Mouse (Mus musculus) lung, postnatal 0 days (tissue): Measurements from ENCODE around the gene Hist1h2bk. TPM values are rescaled to one million over a fixed set of nuclear protein-coding genes. Genes with fewer than 3 reads are reported as not detected.
A peak's percentile ranks its signal among the peaks of the same experiment; 100 is the strongest.

Source experiments
- ATAC-seq: fragments of 200-750 bp; cut with Nextera tagmentation; 2 replicates; pipeline ENCODE4 v1.8.0; 2017; ENCODE audit warnings: moderate library complexity
- DNase-seq: peaks from one replicate; pipeline ENCODE4 v3.0.0-alpha.2; 2016; ENCODE audit warnings: low spot score
- H3K27ac ChIP-seq: fragments of 300-500 bp; sonication (generic); 2 replicates; pipeline ENCODE4 v1.5.1; 2014; ENCODE audit warnings: antibody characterized with exemption, mild to moderate bottlenecking, low read length, mixed read lengths
- H3K27me3 ChIP-seq: fragments of 300-500 bp; sonication (generic); replicated peaks from 2 replicates; pipeline ENCODE4 v1.6.1; 2014; ENCODE audit warnings: low read length, mixed read lengths; ENCODE audit not compliant: insufficient read depth
- H3K36me3 ChIP-seq: fragments of 300-500 bp; sonication (generic); 2 replicates; pipeline ENCODE4 v1.6.1; 2014; ENCODE audit warnings: low read length, mixed read lengths; ENCODE audit not compliant: insufficient read depth
- H3K4me1 ChIP-seq: fragments of 300-500 bp; sonication (generic); 2 replicates; pipeline ENCODE4 v1.6.1; 2014; ENCODE audit warnings: antibody characterized with exemption, low read depth, low read length, mixed read lengths; ENCODE audit not compliant: insufficient read depth
- H3K4me2 ChIP-seq: fragments of 300-500 bp; sonication (generic); replicated peaks from 2 replicates; pipeline ENCODE4 v1.6.1; 2014; ENCODE audit warnings: low read depth, mild to moderate bottlenecking, low read length, moderate library complexity, mixed read lengths
- H3K4me3 ChIP-seq: fragments of 300-500 bp; sonication (generic); 2 replicates; pipeline ENCODE4 v1.5.1; 2014; ENCODE audit warnings: low read depth, low read length
- H3K9ac ChIP-seq: fragments of 300-500 bp; sonication (generic); replicated peaks from 2 replicates; pipeline ENCODE4 v1.6.1; 2014; ENCODE audit warnings: low read depth, mild to moderate bottlenecking
- H3K9me3 ChIP-seq: fragments of 300-500 bp; sonication (generic); 2 replicates; pipeline ENCODE4 v1.6.1; 2016; ENCODE audit warnings: low read length, mixed read lengths
- CTCF ChIP-seq: IDR thresholded peaks from 2 replicates; pipeline ENCODE4 v1.5.1; 2016; ENCODE audit warnings: antibody characterized with exemption, mild to moderate bottlenecking
- EP300 ChIP-seq: IDR thresholded peaks from 2 replicates; pipeline ENCODE4 v1.6.1; 2016; ENCODE audit warnings: antibody characterized with exemption, mild to moderate bottlenecking, control low read depth
- WGBS: fragments of 180-500 bp; shearing (Covaris S2); extraction: QIAGEN DNeasy Blood & Tissue Kit; methylation state at CpG from one replicate; pipeline ENCODE4 v1.1.7; 2014; 5-methylcytosine and 5-hydroxymethylcytosine counted together
- polyA plus RNA-seq: library from polyadenylated mRNA; unstranded; fragments of >200 nt; fragmentation: Nextera tagmentation; extraction: Ambion mirVana; gene quantifications from 2 replicates; pipeline ENCODE4 v1.2.1, GENCODE M21; 2015

Gene Hist1h2bk
- polyA plus RNA-seq, 1 experiment from 2014 or later, result 0.45 TPM

GRCm38 (mm10) chr13:22001346-22001745, 34.3 kb upstream of the Hist1h2bk start:
- no peaks in the 10 kb centered on the region for H3K4me1 ChIP-seq
- no peak overlapping the region for H3K27ac ChIP-seq
- DNase-seq (no peak), ATAC-seq (no peak)
- no peak overlapping the region for H3K4me3 ChIP-seq
- no peak overlapping the region for H3K4me2 ChIP-seq
- H3K9ac ChIP-seq, result no peak overlapping the region
- H3K36me3 ChIP-seq, result no peaks in the 10 kb centered on the region
- WGBS, result 59% methylated on average over 2 of the region's 2 CpGs
- no peak for TF ChIP-seq EP300
- no peak for TF ChIP-seq CTCF
- H3K27me3 ChIP-seq, result peaks cover 57% of the 10 kb centered on the region
- H3K9me3 ChIP-seq, result no peaks in the 10 kb centered on the region

DNA sequence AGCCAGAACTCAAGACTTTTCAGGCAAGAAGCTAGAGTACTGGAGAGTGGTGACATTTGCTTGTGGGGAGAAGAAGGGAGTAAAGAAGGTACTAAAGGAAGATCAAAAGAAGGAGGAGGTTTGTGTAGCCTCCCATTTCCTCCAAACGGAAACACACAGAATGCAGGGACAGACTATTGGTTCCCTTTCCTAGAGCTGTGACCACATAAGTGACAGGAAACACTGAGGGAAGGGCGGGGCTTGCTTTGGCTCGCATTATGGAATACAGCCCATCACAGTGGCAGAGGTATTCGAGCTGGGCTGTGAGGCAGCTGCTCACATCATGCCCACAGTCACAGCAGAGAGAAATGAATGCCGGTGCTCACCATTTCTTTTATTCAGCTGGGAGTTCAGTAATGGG, 33.8 kb upstream of the Hist1h2bk start:
- 26% methylated on average over 5 of the region's 5 CpGs for WGBS
- ATAC-seq (peak; percentile 42; the same call in 1 of the 2 replicates), DNase-seq (peak; percentile 58)
- Histone ChIP-seq H3K4me1 (peaks cover 3% of the 10 kb centered on the region; the same call in 1 of the 2 replicates), H3K27me3 (peaks cover 56% of the 10 kb centered on the region), H3K4me3 (no peak overlapping the region), H3K9ac (no peak overlapping the region), H3K27ac (no peak overlapping the region), H3K4me2 (no peak overlapping the region), H3K9me3 (no peaks in the 10 kb centered on the region), H3K36me3 (no peaks in the 10 kb centered on the region)
- TF ChIP-seq EP300 (no peak), CTCF (no peak)

GRCm38 (mm10) chr13:22005605-22006333, 29.9 kb upstream of the Hist1h2bk start:
- Histone ChIP-seq H3K27me3 (peaks cover 57% of the 10 kb centered on the region), H3K27ac (no peak overlapping the region), H3K4me2 (peak overlapping the region; percentile 94), H3K4me1 (peaks cover 4% of the 10 kb centered on the region; the same call in 1 of the 2 replicates), H3K4me3 (peak overlapping the region; percentile 54), H3K36me3 (no peaks in the 10 kb centered on the region), H3K9ac (no peak overlapping the region), H3K9me3 (no peaks in the 10 kb centered on the region)
- WGBS, result under 1% methylated on average over 45 of the region's 45 CpGs
- ATAC-seq (peak; percentile 89), DNase-seq (peak; percentile 74)
- no peak for TF ChIP-seq EP300
- no peak; the same call in 1 of the 2 replicates for TF ChIP-seq CTCF

GRCm38 (mm10) chr13:22006334-22007120, 29.1 kb upstream of the Hist1h2bk start:
- peaks cover 62% of the 10 kb centered on the region for H3K27me3 ChIP-seq
- H3K4me3 ChIP-seq, result peak overlapping the region; percentile 54
- no peaks in the 10 kb centered on the region for H3K36me3 ChIP-seq
- H3K27ac ChIP-seq, result no peak overlapping the region
- peak overlapping the region; percentile 94 for H3K4me2 ChIP-seq
- TF ChIP-seq EP300 (no peak), CTCF (peak; percentile 17; the same call in 1 of the 2 replicates)
- 1% methylated on average over 37 of the region's 38 CpGs for WGBS
- peaks cover 4% of the 10 kb centered on the region; the same call in 1 of the 2 replicates for H3K4me1 ChIP-seq
- peak; percentile 73 for DNase-seq
- no peaks in the 10 kb centered on the region for H3K9me3 ChIP-seq
- ATAC-seq, result peak; percentile 87
- no peak overlapping the region for H3K9ac ChIP-seq

- 6% methylated on average over 18 of the region's 18 CpGs for WGBS
- TF ChIP-seq EP300, result no peak
- TF ChIP-seq CTCF, result no peak
- H3K36me3 ChIP-seq, result no peaks in the 10 kb centered on the region
- ATAC-seq, result no peak
- peaks cover 4% of the 10 kb centered on the region; the same call in 1 of the 2 replicates for H3K4me1 ChIP-seq
- DNase-seq, result no peak
- peaks cover 66% of the 10 kb centered on the region for H3K27me3 ChIP-seq
- H3K4me3 ChIP-seq, result peak overlapping the region; percentile 54
- H3K9ac ChIP-seq, result no peak overlapping the region
- no peak overlapping the region for H3K27ac ChIP-seq
- H3K9me3 ChIP-seq, result no peaks in the 10 kb centered on the region
- peak overlapping the region; percentile 94 for H3K4me2 ChIP-seq
Measured at GRCm38 (mm10) chr13:22007121-22007510, 28.6 kb upstream of the Hist1h2bk start.

- no peak overlapping the region for H3K4me3 ChIP-seq
- H3K27me3 ChIP-seq, result peaks cover 63% of the 10 kb centered on the region
- no peak overlapping the region for H3K27ac ChIP-seq
- H3K4me2 ChIP-seq, result no peak overlapping the region
- WGBS, result 50% methylated on average over 7 of the region's 7 CpGs
- no peak for ATAC-seq
- no peak overlapping the region for H3K9ac ChIP-seq
- H3K4me1 ChIP-seq, result peaks cover 4% of the 10 kb centered on the region; the same call in 1 of the 2 replicates
- TF ChIP-seq CTCF (no peak), EP300 (no peak)
- DNase-seq, result no peak
- H3K36me3 ChIP-seq, result no peaks in the 10 kb centered on the region
- no peaks in the 10 kb centered on the region for H3K9me3 ChIP-seq
Measured at GRCm38 (mm10) chr13:22007872-22008271, 27.8 kb upstream of the Hist1h2bk start.
